Mouse (Mus musculus): ENCODE measurements around the gene Ttc14. TPM values are rescaled to one million over a fixed set of nuclear protein-coding genes. Genes with fewer than 3 reads are reported as not detected.
A peak's percentile ranks its signal among the peaks of the same experiment; 100 is the strongest.

Ttc14 gene
- polyA plus RNA-seq, 1 experiment from 2014 or later: 44.8 TPM

DNA sequence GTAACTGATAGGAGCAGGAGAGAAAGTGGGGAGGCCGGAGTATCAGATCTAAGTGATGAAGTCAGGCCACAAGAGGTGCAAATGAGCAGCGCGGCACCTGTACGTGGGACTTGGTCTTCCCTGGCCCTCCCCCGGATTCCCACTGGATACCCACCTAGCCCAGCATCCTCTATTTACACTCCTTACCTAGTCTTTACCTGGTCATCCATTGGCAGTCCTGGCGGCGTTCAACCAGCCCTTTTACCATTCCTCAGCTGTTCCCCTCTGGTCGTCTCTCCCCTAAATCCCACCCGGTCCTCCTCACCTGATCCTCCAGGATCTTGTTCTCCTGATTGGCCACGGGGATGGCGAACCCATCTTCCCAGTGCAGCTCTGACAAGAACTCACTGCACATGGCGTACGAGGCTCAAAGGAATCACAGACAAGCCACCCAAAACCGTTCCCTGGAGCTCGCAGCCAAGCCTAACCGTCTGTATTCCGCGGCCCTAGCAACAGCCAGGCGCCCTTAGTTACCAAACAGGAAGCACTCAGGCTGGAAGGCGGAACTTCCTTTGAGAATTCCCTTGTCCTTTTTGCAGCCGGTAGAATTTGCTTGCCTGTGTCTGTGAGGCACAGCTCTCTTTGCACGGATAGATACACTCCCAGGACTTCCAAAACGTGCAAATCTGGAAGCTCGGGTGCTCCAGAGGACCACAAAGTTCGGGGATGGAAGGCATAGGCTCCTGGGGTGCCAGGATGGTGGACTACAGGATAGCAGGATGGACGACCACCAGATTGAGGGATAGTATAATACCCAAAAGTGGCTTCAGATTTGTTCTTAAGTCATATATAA, 44.4 kb downstream of the Ttc14 start, which contains the start of gene Ccdc39:
Gene Ccdc39, minus strand, starts transcription at position 510 of the 832 bp plus-strand sequence.
- Histone ChIP-seq H3K9ac (ENCODE audit: low read length) (peak within 1 kb of the TSS; percentile 74), H3K4me3 (ENCODE audit: low read length) (peak within 1 kb of the TSS; percentile 58), H3K9me3 (replicated peaks; ENCODE audit: control insufficient read depth, low read length) (0 out of 2 replicates have a peak, but pooled peaks cover 2% of the 10 kb centered on the region), H3K27ac (ENCODE audit: low read length) (no peak within 1 kb of the TSS), H3K27me3 (ENCODE audit: control insufficient read depth, insufficient read depth, low read length) (no peaks in the 10 kb centered on the region), H3K36me3 (ENCODE audit: control insufficient read depth, insufficient read depth) (no peaks in the 10 kb centered on the region), H3K4me1 (ENCODE audit: control insufficient read depth, insufficient read depth, low read length) (peaks cover 3% of the 10 kb centered on the region; the same call in 1 of the 2 replicates), H3K4me2 (ENCODE audit: low read depth, low read length) (peak within 1 kb of the TSS; percentile 86)
- ATAC-seq (replicated peaks; ENCODE audit: extremely low read depth, insufficient read depth, low FRiP score): peak; percentile 85
- WGBS: 5% methylated on average over 26 of the region's 26 CpGs

GRCm38 (mm10) chr3:33846639-33847038, 47.0 kb downstream of the Ttc14 start:
- peaks cover 3% of the 10 kb centered on the region; the same call in 1 of the 2 replicates for H3K4me1 ChIP-seq (ENCODE audit: control insufficient read depth, insufficient read depth, low read length)
- WGBS: 62% methylated on average over 6 of the region's 6 CpGs
- no peaks in the 10 kb centered on the region for H3K27me3 ChIP-seq (ENCODE audit: control insufficient read depth, insufficient read depth, low read length)
- no peak overlapping the region for H3K27ac ChIP-seq (ENCODE audit: low read length)
- no peaks in the 10 kb centered on the region for H3K36me3 ChIP-seq (ENCODE audit: control insufficient read depth, insufficient read depth)
- H3K9ac ChIP-seq (ENCODE audit: low read length): no peak overlapping the region
- ATAC-seq (replicated peaks; ENCODE audit: extremely low read depth, insufficient read depth, low FRiP score): no peak
- no peak overlapping the region for H3K4me2 ChIP-seq (ENCODE audit: low read depth, low read length)
- no peak overlapping the region for H3K4me3 ChIP-seq (ENCODE audit: low read length)
- no peaks in the 10 kb centered on the region for H3K9me3 ChIP-seq (replicated peaks; ENCODE audit: control insufficient read depth, low read length)

DNA sequence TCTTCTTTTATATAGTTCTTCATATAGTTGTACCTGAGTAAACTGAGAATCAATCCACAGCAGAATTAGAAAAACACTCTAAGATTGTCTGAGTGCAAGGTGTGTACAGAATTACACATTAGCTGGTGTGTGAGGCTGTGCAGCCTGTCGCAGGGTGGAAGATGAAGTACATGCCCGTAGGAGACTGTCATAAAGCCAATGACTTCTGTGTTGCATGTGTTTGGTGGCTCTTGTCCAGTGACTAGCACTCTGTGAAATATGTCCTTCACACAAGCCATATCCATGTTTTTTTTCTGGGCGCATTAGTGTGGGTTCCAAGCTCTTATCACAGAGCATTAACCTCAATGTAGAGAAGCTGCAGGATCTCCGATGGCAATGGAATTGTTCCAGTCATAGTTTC, 51.2 kb downstream of the Ttc14 start:
- Histone ChIP-seq H3K4me3 (ENCODE audit: low read length) (no peak overlapping the region), H3K4me1 (ENCODE audit: control insufficient read depth, insufficient read depth, low read length) (no peaks in the 10 kb centered on the region), H3K27ac (ENCODE audit: low read length) (no peak overlapping the region), H3K9ac (ENCODE audit: low read length) (no peak overlapping the region), H3K36me3 (ENCODE audit: control insufficient read depth, insufficient read depth) (no peaks in the 10 kb centered on the region), H3K9me3 (replicated peaks; ENCODE audit: control insufficient read depth, low read length) (no peaks in the 10 kb centered on the region), H3K27me3 (ENCODE audit: control insufficient read depth, insufficient read depth, low read length) (no peaks in the 10 kb centered on the region), H3K4me2 (ENCODE audit: low read depth, low read length) (no peak overlapping the region)
- ATAC-seq (replicated peaks; ENCODE audit: extremely low read depth, insufficient read depth, low FRiP score): no peak
- WGBS: 70% methylated on average over 4 of the region's 4 CpGs

- no peak overlapping the region for H3K4me2 ChIP-seq (ENCODE audit: low read depth, low read length)
- no peaks in the 10 kb centered on the region for H3K27me3 ChIP-seq (ENCODE audit: control insufficient read depth, insufficient read depth, low read length)
- no peak overlapping the region for H3K9ac ChIP-seq (ENCODE audit: low read length)
- no peak overlapping the region for H3K27ac ChIP-seq (ENCODE audit: low read length)
- H3K4me3 ChIP-seq (ENCODE audit: low read length): no peak overlapping the region
- WGBS: 46% methylated on average over 1 of the region's 1 CpGs
- ATAC-seq (replicated peaks; ENCODE audit: extremely low read depth, insufficient read depth, low FRiP score): no peak
- H3K4me1 ChIP-seq (ENCODE audit: control insufficient read depth, insufficient read depth, low read length): no peaks in the 10 kb centered on the region
- no peaks in the 10 kb centered on the region for H3K36me3 ChIP-seq (ENCODE audit: control insufficient read depth, insufficient read depth)
- no peaks in the 10 kb centered on the region for H3K9me3 ChIP-seq (replicated peaks; ENCODE audit: control insufficient read depth, low read length)
Observed at GRCm38 (mm10) chr3:33853062-33853461, 53.4 kb downstream of the Ttc14 start.

DNA sequence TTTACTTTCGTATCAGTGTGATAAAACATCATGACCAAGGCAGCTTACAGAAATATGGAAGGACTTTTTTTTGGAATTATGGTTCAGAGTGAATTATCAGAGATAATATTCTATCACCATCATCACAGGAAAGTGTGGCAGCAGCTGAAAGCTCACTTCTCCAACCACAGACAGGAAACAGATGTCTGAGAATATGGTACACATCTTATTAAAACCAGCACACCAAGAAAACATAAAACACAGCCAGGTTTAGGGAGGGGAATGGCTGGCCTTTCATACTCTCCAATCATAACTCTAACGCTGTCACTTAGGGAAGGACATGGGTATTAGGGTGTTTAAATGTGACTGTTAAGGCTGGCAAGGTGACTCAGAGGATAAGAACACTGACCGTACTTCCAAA, 59.3 kb downstream of the Ttc14 start:
- no peak for ATAC-seq (replicated peaks; ENCODE audit: extremely low read depth, insufficient read depth, low FRiP score)
- H3K36me3 ChIP-seq (ENCODE audit: control insufficient read depth, insufficient read depth): no peaks in the 10 kb centered on the region
- H3K27me3 ChIP-seq (ENCODE audit: control insufficient read depth, insufficient read depth, low read length): no peaks in the 10 kb centered on the region
- H3K4me2 ChIP-seq (ENCODE audit: low read depth, low read length): no peak overlapping the region
- no peak overlapping the region for H3K4me3 ChIP-seq (ENCODE audit: low read length)
- H3K9ac ChIP-seq (ENCODE audit: low read length): no peak overlapping the region
- H3K9me3 ChIP-seq (replicated peaks; ENCODE audit: control insufficient read depth, low read length): no peaks in the 10 kb centered on the region
- WGBS: 73% methylated on average over 3 of the region's 3 CpGs
- no peaks in the 10 kb centered on the region for H3K4me1 ChIP-seq (ENCODE audit: control insufficient read depth, insufficient read depth, low read length)
- no peak overlapping the region for H3K27ac ChIP-seq (ENCODE audit: low read length)

- H3K27me3 ChIP-seq (ENCODE audit: control insufficient read depth, insufficient read depth, low read length): no peaks in the 10 kb centered on the region
- H3K4me3 ChIP-seq (ENCODE audit: low read length): no peak overlapping the region
- H3K9ac ChIP-seq (ENCODE audit: low read length): no peak overlapping the region
- no peak for ATAC-seq (replicated peaks; ENCODE audit: extremely low read depth, insufficient read depth, low FRiP score)
- H3K36me3 ChIP-seq (ENCODE audit: control insufficient read depth, insufficient read depth): no peaks in the 10 kb centered on the region
- no peak overlapping the region for H3K4me2 ChIP-seq (ENCODE audit: low read depth, low read length)
- H3K27ac ChIP-seq (ENCODE audit: low read length): no peak overlapping the region
- H3K9me3 ChIP-seq (replicated peaks; ENCODE audit: control insufficient read depth, low read length): no peaks in the 10 kb centered on the region
- no peaks in the 10 kb centered on the region for H3K4me1 ChIP-seq (ENCODE audit: control insufficient read depth, insufficient read depth, low read length)
Observed at GRCm38 (mm10) chr3:33864000-33864540, 64.4 kb downstream of the Ttc14 start.

Other genes with a start within 250 kb of the Ttc14 start
- 1.9 and 2.1 TPM in 2 replicates for gene Ccdc39, start 44.5 kb downstream of the Ttc14 start, polyA plus RNA-seq (2015; fragmentation: Nextera tagmentation; extraction: Ambion mirVana)
- 67.4 and 73.1 TPM in 2 replicates for gene Fxr1, start 220.1 kb downstream of the Ttc14 start, polyA plus RNA-seq (2015; fragmentation: Nextera tagmentation; extraction: Ambion mirVana)